Mouse (Mus musculus) bone marrow macrophage, adult 2 months (primary cell): ENCODE results near the gene Swi5.

Experiments used
- CTCF ChIP-seq: IDR thresholded peaks from 2 replicates; pipeline ENCODE4 v1.5.1; 2012; ENCODE audit warnings: low read depth, mild to moderate bottlenecking, low read length, moderate library complexity
- POLR2A ChIP-seq: IDR thresholded peaks from 2 replicates; pipeline ENCODE4 v1.6.1; 2012; ENCODE audit warnings: mild to moderate bottlenecking, low read depth, low read length, borderline replicate concordance

GRCm38 (mm10) chr2:32305668-32306067 is 17.8 kb upstream of the Swi5 start:
- TF ChIP-seq POLR2A, result no peak
- no peak for TF ChIP-seq CTCF
